Mouse (Mus musculus): ENCODE results near the gene Csnk1g2. TPM values are rescaled to one million over a fixed set of nuclear protein-coding genes. Genes with fewer than 3 reads are reported as not detected.

Csnk1g2 gene
- polyA plus RNA-seq, 1 experiment from 2014 or later = 183 TPM

DNA sequence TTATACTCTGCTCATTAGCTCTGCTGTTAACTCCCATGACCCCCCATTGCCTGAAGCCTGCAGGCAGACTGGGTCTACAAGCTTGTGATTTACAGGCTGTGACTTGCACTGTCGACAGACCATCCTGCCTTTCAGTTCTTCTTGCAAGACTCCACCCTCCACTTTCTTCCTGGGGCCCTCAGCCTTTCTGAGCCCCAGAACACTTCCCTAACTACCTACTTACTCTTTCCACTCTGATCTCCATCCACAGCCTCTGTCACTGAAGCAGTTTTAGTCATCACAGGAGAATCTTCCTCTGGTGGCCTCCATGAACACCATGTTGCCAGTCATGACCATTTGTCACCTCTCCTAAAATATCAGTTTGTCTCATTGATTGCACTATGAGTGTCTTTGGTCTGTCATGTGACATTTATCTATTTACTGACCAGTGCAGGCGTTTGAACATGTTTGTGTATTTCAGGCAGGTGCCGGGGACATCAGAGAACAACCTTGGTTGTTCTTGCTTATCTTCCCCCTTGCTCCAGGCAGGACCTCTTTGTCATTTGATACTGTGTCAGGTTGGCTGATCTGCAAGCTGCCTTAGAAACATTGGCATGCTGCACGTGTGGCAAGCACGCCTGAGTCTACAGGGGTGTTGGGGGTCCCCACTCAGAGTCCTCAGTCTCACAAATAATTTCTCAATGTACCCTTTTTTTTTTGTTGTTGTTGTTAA, 41.0 kb downstream of the Csnk1g2 start:
- 0 out of 2 replicates have a peak, but pooled peaks have one; percentile 5 for ATAC-seq (replicated peaks; ENCODE audit: low FRiP score)
- 24% methylated on average over 5 of the region's 5 CpGs for WGBS
- no peak overlapping the region for H3K4me2 ChIP-seq
- H3K36me3 ChIP-seq = peaks cover 30% of the 10 kb centered on the region
- no peaks in the 10 kb centered on the region for H3K27me3 ChIP-seq
- H3K9me3 ChIP-seq (replicated peaks) = no peaks in the 10 kb centered on the region
- no peak overlapping the region for H3K4me3 ChIP-seq (replicated peaks)
- H3K9ac ChIP-seq = no peak overlapping the region; the same call in 1 of the 2 replicates
- H3K27ac ChIP-seq = peak overlapping the region; percentile 92
- peaks cover 55% of the 10 kb centered on the region for H3K4me1 ChIP-seq

DNA sequence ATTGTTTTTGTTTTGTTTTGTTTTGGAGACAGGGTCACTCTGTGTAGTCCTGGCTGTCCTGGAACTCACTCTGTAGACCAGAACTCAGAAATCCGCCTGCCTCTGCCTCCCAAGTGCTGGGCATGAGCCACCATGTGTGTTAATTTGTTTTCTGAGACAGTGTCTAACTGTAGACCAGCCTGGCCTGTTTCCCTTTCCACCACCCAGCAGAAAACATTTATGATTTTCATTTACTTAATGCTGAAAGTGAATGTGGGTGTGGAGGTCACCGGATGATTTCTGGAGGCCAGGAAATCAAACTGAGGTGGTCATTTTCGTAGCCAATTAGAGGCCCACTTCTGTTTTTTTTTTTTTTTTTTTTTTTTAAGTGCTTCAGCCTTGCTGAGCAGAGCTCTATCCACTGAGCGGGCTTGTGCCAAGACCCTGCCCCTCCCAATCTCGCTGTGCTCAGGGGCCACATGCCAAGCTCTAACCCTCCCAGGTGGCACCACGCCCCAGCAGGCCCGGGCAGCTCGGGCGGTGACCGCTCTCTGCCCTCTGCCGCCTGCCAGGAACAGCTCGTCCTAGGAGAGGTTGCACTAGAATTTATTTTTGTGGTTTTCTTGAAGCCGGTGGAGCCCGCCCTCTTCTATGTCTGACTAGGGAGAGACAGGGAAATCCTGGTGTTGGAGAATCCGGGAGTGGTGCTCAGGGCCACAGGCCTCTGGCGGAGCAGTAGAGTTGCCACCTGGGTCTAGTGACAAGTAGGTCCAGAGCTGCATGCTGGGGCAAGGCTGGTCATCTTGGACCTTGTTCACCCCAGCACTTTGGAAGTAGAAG, 41.8 kb downstream of the Csnk1g2 start:
- peak overlapping the region; percentile 50 for H3K4me2 ChIP-seq
- peak; percentile 63 for ATAC-seq (replicated peaks; ENCODE audit: low FRiP score)
- H3K27ac ChIP-seq = peak overlapping the region; percentile 92
- WGBS = 16% methylated on average over 16 of the region's 16 CpGs
- H3K9ac ChIP-seq = peak overlapping the region; percentile 28; the same call in 1 of the 2 replicates
- peak overlapping the region; percentile 5; the same call in 1 of the 2 replicates for H3K4me3 ChIP-seq (replicated peaks)
- peaks cover 37% of the 10 kb centered on the region for H3K36me3 ChIP-seq
- H3K4me1 ChIP-seq = peaks cover 52% of the 10 kb centered on the region
- no peaks in the 10 kb centered on the region for H3K27me3 ChIP-seq
- no peaks in the 10 kb centered on the region for H3K9me3 ChIP-seq (replicated peaks)

DNA sequence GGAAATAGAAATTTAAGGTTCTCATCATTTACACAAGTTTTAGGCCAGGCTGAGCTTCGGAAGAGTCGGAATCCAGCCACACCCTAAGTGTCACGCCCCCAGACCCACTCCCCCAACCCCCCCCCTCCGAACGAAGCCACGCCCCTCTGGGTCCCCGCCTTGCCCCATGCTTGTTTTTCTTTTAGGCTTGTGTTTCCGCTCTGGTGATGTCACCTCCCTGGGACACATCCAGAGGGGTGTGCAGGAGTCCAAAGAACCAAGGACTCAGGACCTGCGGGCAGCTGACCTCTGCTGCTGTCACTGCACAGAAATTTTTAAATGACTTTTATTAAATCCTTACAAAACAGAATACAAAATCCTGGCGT, 42.4 kb downstream of the Csnk1g2 start:
- 0 out of 2 replicates have a peak overlapping the region, but pooled peaks have one; percentile 5 for H3K4me3 ChIP-seq (replicated peaks)
- H3K36me3 ChIP-seq = peaks cover 43% of the 10 kb centered on the region
- H3K27ac ChIP-seq = peak overlapping the region; percentile 92
- H3K9me3 ChIP-seq (replicated peaks) = no peaks in the 10 kb centered on the region
- H3K4me1 ChIP-seq = peaks cover 55% of the 10 kb centered on the region
- H3K27me3 ChIP-seq = no peaks in the 10 kb centered on the region
- no peak overlapping the region for H3K9ac ChIP-seq
- ATAC-seq (replicated peaks; ENCODE audit: low FRiP score) = peak; percentile 47
- peak overlapping the region; percentile 50 for H3K4me2 ChIP-seq
- 6% methylated on average over 10 of the region's 10 CpGs for WGBS

DNA sequence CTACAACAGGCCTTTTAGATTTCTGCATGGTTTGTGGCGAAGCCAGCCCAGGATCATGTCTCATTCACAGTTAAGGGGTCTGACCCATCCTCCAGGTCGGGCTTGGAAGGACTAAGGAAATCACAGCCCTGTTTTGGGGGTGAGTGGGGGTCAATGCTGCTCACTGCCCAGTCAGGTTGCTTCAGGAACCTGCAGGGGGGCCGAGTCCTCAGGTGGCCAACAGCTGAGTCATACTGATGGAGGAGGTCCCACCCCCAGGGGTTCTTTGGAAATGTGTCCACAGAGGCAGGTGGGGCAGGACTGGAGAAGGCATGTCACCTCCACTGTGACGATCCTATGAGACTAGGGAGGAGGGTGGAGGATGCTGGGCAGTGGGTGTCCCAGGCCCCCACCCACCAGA, 42.8 kb downstream of the Csnk1g2 start:
- H3K9me3 ChIP-seq (replicated peaks) = no peaks in the 10 kb centered on the region
- H3K36me3 ChIP-seq = peaks cover 48% of the 10 kb centered on the region
- H3K4me3 ChIP-seq (replicated peaks) = no peak overlapping the region
- 51% methylated on average over 4 of the region's 4 CpGs for WGBS
- peak overlapping the region; percentile 50 for H3K4me2 ChIP-seq
- no peak for ATAC-seq (replicated peaks; ENCODE audit: low FRiP score)
- H3K4me1 ChIP-seq = peaks cover 59% of the 10 kb centered on the region
- H3K9ac ChIP-seq = 0 out of 2 replicates have a peak overlapping the region, but pooled peaks have one; percentile 14
- peak overlapping the region; percentile 92 for H3K27ac ChIP-seq
- no peaks in the 10 kb centered on the region for H3K27me3 ChIP-seq

DNA sequence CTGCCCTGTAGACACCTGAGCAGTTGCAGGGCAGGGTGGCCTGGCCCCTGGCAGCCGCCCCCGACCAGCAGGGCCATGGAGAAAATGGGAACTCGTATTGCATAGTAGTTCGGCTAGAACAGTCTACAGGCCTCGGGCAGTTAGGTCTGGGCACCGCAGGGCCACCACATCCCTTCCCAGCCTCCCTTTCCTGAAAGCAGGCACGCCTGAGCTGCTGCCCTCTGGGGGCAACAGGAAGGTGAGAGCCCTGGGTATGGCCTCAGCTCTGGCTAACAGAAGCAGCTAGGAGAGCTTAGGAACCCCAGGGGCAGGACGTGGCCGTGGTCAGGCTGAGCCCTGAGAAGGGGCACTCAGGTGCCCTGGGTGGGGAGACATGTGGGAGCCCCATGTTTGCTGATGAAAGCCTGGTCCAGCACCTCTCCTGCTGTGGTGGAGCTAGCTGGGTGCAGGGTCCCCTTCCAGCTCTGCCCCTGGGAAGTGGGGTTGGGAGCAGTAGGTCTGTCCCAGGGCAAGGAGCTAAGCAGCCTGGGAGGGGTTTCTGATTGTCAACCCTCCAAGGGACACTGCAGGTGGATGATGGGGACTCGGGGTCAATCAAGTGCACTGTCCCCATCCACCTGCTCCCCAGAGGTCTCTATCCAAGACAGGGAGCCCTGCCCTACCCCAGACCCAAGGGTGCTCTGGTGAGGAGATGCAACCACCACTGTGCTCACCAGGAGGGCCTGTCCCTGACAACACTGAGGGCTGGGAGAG, 43.5 kb downstream of the Csnk1g2 start:
- no peak overlapping the region for H3K4me2 ChIP-seq
- H3K9ac ChIP-seq = 0 out of 2 replicates have a peak overlapping the region, but pooled peaks have one; percentile 14
- ATAC-seq (replicated peaks; ENCODE audit: low FRiP score) = no peak
- H3K36me3 ChIP-seq = peaks cover 55% of the 10 kb centered on the region
- no peak overlapping the region for H3K4me3 ChIP-seq (replicated peaks)
- no peaks in the 10 kb centered on the region for H3K9me3 ChIP-seq (replicated peaks)
- peak overlapping the region; percentile 92 for H3K27ac ChIP-seq
- H3K27me3 ChIP-seq = no peaks in the 10 kb centered on the region
- H3K4me1 ChIP-seq = peaks cover 57% of the 10 kb centered on the region
- WGBS = 67% methylated on average over 10 of the region's 10 CpGs

DNA sequence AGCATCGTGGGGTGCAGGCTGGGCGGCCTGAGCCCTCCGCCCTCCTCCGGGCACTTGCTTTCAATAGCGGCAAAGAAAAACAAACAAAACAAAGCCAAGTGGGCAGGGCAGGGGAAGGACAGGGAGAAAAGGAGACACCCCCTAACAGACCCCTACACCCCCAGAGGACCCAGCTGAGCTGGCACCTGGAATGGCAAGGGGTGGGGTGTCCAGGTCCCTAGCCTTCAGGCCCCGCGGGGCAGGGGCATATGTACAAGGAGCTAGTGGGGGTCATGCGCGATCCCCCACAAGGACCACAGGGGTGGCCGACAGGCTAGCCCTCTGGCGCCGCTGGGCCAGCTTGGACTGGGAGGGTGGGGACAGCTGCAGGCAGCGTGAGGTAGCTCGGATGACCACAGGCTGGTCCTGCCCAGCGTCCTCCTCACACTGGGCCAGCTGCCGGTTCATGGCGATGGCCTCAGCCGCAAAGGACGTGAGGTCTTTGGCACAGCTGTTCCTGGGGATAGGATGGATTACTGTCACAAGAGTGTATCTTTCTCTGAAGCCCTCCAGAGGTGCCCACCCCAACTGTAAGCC, 44.3 kb downstream of the Csnk1g2 start:
- peaks cover 54% of the 10 kb centered on the region for H3K4me1 ChIP-seq
- H3K27me3 ChIP-seq = no peaks in the 10 kb centered on the region
- H3K36me3 ChIP-seq = peaks cover 63% of the 10 kb centered on the region
- no peak for ATAC-seq (replicated peaks; ENCODE audit: low FRiP score)
- no peak overlapping the region for H3K4me3 ChIP-seq (replicated peaks)
- no peak overlapping the region for H3K9ac ChIP-seq
- no peak overlapping the region for H3K27ac ChIP-seq
- 78% methylated on average over 19 of the region's 19 CpGs for WGBS
- H3K9me3 ChIP-seq (replicated peaks) = no peaks in the 10 kb centered on the region
- no peak overlapping the region for H3K4me2 ChIP-seq

DNA sequence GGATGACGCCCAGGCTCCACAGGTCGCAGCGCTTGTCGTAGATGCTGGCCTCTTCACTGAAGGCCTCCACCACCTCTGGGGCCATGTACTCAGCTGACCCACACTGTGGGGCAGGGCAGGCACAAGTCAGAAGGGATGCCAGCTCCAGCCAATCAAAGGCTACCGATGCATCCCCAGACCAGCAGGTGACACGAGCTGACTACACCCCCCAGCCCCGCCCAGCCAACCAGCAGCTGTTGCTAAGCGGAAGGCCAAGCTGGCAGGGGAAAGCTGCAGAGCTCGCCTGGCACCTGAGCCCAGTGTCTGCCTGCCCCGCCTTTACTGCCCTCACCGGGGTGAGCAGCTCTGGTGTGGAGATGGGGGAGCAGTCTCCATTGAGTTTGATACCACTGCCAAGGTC, 46.0 kb downstream of the Csnk1g2 start:
- WGBS = 78% methylated on average over 11 of the region's 11 CpGs
- Histone ChIP-seq H3K4me3 (replicated peaks) (no peak overlapping the region), H3K27me3 (no peaks in the 10 kb centered on the region), H3K36me3 (peaks cover 78% of the 10 kb centered on the region), H3K4me2 (no peak overlapping the region), H3K9me3 (replicated peaks) (no peaks in the 10 kb centered on the region), H3K9ac (no peak overlapping the region), H3K4me1 (peaks cover 62% of the 10 kb centered on the region), H3K27ac (no peak overlapping the region)
- no peak for ATAC-seq (replicated peaks; ENCODE audit: low FRiP score)

DNA sequence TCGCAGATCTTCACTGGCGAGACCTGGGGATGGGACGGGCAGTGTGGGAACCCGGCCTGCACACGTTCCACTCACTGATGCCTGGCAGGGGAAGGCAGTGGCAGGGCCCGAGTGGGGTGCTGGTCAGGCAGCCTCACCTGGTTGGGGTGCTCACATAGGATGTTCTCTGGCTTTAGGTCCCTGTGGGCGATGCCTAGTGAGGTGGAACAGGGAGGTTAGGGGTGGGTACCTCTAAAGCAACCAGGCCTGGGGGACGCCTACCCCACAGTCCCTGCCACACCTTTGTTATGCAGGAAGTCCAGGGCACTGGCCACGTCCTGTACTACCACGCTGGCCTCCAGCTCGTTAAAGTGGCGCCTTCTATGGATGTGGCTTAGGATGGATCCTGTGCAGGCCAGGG, 46.4 kb downstream of the Csnk1g2 start:
- H3K9ac ChIP-seq = no peak overlapping the region
- H3K4me3 ChIP-seq (replicated peaks) = no peak overlapping the region
- H3K36me3 ChIP-seq = peaks cover 78% of the 10 kb centered on the region
- H3K4me2 ChIP-seq = no peak overlapping the region
- H3K27ac ChIP-seq = no peak overlapping the region
- ATAC-seq (replicated peaks; ENCODE audit: low FRiP score) = no peak
- H3K4me1 ChIP-seq = peaks cover 62% of the 10 kb centered on the region
- H3K9me3 ChIP-seq (replicated peaks) = no peaks in the 10 kb centered on the region
- WGBS = 88% methylated on average over 12 of the region's 12 CpGs
- no peaks in the 10 kb centered on the region for H3K27me3 ChIP-seq

DNA sequence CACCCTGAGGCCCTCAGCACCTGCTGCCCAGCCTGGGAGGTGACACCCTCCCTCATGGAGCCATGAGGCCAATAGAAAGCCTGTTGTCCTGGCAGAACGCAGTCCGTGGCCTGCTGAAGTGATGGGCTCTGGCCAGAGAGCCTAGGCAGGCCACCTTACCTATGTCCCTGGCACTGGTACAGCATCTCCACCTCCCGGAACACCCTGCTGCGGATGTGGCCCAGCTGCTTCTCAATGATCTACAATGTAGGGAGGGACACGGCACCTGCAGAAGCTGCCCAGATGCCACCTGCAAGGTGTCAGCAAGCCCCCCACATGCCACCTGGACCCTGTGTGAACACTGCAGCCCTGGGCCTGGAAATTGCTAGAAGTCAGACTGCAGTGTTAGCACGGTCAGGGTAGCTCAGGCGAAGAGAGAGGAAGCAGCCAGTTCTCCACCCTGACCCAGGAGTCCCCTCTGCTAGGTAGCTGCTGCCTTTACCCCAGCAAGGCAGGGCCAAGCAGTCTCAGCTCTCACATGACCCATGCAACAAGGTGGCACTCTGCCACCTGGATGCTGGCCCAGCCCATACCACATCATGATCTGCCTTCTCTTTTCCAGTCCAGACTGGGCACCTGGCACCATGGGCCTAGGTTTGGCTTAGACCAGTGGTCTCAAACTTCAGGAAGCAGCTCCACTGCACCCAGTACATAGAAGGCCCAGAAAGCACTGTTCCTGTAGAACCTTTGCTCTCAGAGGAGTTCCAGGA, 47.3 kb downstream of the Csnk1g2 start:
- 96% methylated on average over 7 of the region's 7 CpGs for WGBS
- ATAC-seq (replicated peaks; ENCODE audit: low FRiP score) = no peak
- Histone ChIP-seq H3K36me3 (peaks cover 78% of the 10 kb centered on the region), H3K4me1 (peaks cover 62% of the 10 kb centered on the region), H3K27me3 (no peaks in the 10 kb centered on the region), H3K27ac (no peak overlapping the region), H3K4me3 (replicated peaks) (no peak overlapping the region), H3K4me2 (no peak overlapping the region), H3K9ac (no peak overlapping the region), H3K9me3 (replicated peaks) (no peaks in the 10 kb centered on the region)

DNA sequence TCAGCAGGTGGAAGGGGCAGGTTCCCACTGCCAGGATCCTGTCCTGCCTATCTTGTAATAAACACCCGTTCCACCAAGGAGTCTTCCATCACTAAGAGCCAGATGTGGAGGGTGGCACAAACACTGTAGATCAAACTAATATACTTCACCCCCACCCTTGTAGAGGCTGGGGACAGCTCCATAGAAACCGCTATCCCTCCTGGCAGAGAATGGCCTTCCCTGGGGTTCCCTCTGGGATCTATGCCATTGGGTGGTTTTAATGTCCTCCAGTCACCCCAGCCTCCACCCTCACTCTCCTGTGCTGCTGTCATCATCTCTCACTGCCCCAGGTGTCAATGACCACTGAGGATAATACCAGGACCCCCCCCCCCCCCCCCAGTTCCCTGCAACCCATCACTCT, 47.9 kb downstream of the Csnk1g2 start:
- Histone ChIP-seq H3K27me3 (no peaks in the 10 kb centered on the region), H3K4me3 (replicated peaks) (no peak overlapping the region), H3K9ac (no peak overlapping the region), H3K4me1 (peaks cover 59% of the 10 kb centered on the region), H3K9me3 (replicated peaks) (no peaks in the 10 kb centered on the region), H3K27ac (no peak overlapping the region), H3K36me3 (peaks cover 78% of the 10 kb centered on the region), H3K4me2 (no peak overlapping the region)
- ATAC-seq (replicated peaks; ENCODE audit: low FRiP score) = no peak
- WGBS = 94% methylated on average over 2 of the region's 2 CpGs

DNA sequence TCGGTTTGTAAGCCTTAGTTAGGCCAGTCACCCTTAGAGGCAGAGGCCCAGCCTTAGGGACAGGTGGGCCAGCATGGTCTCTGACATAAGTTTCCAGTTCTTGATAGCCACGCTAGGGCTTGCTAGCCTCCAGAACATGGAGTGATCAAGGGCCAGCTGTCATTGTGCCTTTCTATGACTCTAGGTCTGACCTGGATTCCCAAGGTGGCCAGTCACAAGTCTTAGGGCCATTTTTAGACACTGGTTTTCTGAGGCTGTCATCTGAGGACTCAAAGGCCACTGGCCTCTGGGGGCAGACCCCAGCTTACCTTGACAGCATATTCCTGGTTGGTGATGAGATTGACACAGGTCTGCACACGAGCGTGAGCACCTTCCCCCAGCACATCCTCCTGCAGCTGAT, 48.6 kb downstream of the Csnk1g2 start:
- H3K27me3 ChIP-seq = no peaks in the 10 kb centered on the region
- H3K9me3 ChIP-seq (replicated peaks) = no peaks in the 10 kb centered on the region
- H3K36me3 ChIP-seq = peaks cover 73% of the 10 kb centered on the region
- 94% methylated on average over 4 of the region's 4 CpGs for WGBS
- no peak overlapping the region for H3K4me2 ChIP-seq
- no peak overlapping the region for H3K4me3 ChIP-seq (replicated peaks)
- ATAC-seq (replicated peaks; ENCODE audit: low FRiP score) = no peak
- peaks cover 51% of the 10 kb centered on the region for H3K4me1 ChIP-seq
- H3K27ac ChIP-seq = no peak overlapping the region
- H3K9ac ChIP-seq = no peak overlapping the region

All from kidney, embryonic 15.5 days (tissue).